Mouse (Mus musculus): ENCODE results near the gene Cbr4.

Gene Cbr4

GRCm38 (mm10) chr8:61488631-61489030 is 1.1 kb downstream of the Cbr4 start:
- no peak for DNase-seq (ENCODE audit: low spot score in 2 of 2)

DNA sequence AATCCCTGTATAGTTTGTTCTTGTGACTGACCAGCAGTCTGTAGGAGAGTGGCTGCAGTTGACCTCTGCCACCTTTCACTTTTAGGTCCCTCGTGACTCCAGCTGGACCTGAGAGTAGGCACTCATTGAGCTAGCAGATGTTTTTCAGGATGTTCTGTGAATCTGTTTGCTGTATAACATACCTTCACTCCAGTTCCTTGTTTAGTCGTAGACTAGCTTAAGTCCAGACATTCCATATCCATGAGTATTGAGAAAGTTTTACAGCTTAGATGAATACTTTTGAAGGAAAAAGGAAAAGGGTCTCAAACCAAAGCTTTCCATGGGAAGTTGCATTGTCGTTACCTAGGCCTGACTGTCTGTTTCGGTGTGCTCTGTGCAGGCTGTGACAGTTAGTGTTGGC is 9.6 kb downstream of the Cbr4 start:
- no peak for DNase-seq (ENCODE audit: low spot score in 2 of 2)

GRCm38 (mm10) chr8:61499035-61499434 is 11.5 kb downstream of the Cbr4 start:
- no peak for DNase-seq (ENCODE audit: low spot score in 2 of 2)

- no peak for DNase-seq (ENCODE audit: low spot score in 2 of 2)
Observed at GRCm38 (mm10) chr8:61500914-61501313, 13.4 kb downstream of the Cbr4 start.

GRCm38 (mm10) chr8:61502277-61502676 is 14.7 kb downstream of the Cbr4 start:
- DNase-seq (ENCODE audit: low spot score in 2 of 2) = no peak

DNA sequence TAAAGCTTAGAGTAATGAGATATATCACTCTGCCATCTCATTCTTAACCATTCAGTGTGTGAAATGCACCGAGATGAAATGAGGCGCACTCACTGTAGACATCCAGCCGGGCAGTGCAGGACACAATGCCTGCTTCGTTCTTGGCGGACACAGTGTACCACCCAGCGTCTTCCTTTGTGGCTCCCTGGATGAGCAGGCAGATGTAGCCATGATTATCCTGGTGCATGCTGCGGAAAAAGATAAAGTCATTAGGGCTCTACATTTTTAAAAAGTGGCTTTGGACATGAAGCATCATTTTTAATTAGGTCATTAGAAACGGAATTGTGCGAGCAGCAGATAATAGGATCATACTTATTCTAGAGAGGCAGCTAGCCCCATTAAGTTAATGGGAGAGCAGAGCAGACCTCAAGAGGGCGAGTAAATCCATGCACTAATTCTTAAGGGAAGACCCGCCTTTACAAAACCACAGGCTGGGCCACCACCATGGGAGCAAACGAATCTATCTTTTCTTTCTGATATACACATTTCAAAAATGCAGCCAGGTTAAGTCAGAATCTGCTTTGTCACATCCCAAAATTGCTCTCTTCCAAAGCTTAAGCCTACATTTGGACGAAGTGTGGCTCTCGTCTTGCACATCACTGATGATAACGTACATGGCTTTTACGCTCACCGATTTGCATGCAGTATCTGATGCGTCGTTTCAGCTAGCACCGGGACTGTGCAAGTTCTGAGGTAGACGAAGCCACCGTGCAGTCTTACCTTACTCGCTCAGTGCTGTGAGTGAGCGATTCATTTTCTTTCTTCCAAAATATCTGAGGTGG is 27.8 kb downstream of the Cbr4 start:
- no peak for DNase-seq (ENCODE audit: low spot score in 2 of 2)

GRCm38 (mm10) chr8:61515931-61516744 is 28.6 kb downstream of the Cbr4 start:
- DNase-seq (ENCODE audit: low spot score in 2 of 2) = peak; percentile 92 to 93

- no peak for DNase-seq (ENCODE audit: low spot score in 2 of 2)
Observed at GRCm38 (mm10) chr8:61516745-61517501, 29.4 kb downstream of the Cbr4 start.

GRCm38 (mm10) chr8:61517502-61518185 is 30.1 kb downstream of the Cbr4 start:
- DNase-seq (ENCODE audit: low spot score in 2 of 2) = no peak

DNA sequence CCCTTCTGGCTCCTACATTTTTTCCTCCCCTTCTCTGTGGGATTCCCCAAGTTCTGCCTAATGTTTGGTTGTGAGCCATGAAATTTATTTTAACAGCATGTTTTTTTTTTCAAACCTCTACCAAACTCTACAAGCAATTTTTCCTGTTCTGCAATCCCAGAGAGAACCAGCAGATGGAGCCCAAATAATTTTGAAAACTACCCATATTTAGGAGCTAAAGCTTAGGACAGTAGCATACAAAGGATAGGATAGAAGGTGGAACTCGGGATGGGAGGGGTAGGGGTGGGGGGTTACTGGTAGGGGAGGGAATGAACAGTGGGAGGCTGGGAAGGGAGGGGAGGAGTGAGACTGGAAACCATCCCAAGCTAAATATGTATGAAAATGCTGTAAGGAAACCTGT is 34.6 kb downstream of the Cbr4 start:
- peak; percentile 59 to 69 for DNase-seq (ENCODE audit: low spot score in 2 of 2)

- peak in 1 of 2 experiments; percentile 39 for DNase-seq (ENCODE audit: low spot score in 2 of 2)
Observed at GRCm38 (mm10) chr8:61527037-61527436, 39.5 kb downstream of the Cbr4 start.

- no peak for DNase-seq (ENCODE audit: low spot score in 2 of 2)
Observed at GRCm38 (mm10) chr8:61528197-61528596, 40.7 kb downstream of the Cbr4 start.

DNA sequence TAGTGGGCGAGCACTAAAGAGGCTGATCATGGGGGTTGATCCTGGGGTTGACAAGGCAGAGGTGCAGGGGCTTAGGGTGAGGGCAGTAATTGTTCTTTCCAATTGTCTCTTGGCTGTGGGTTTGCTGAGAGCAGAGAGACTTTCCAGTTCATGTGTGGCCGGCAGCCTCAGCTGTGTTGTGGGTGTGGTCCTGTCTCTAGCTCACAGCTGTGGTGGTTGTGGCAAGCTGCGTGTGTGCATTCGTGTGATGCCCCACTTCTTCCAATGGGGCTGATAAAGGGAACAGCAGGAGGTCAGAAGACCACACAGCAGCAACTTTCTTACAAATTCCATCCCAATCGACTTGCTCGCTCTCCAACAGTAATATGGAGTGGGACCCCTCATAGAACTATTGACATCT is 41.1 kb downstream of the Cbr4 start:
- DNase-seq (ENCODE audit: low spot score in 2 of 2) = no peak

GRCm38 (mm10) chr8:61531944-61532795 is 44.6 kb downstream of the Cbr4 start:
- no peak for DNase-seq (ENCODE audit: low spot score in 2 of 2)

GRCm38 (mm10) chr8:61532831-61533230 is 45.3 kb downstream of the Cbr4 start:
- no peak for DNase-seq (ENCODE audit: low spot score in 2 of 2)

- DNase-seq (ENCODE audit: low spot score in 2 of 2) = no peak
Observed at GRCm38 (mm10) chr8:61533356-61533926, 45.9 kb downstream of the Cbr4 start.

GRCm38 (mm10) chr8:61535472-61535871 is 47.9 kb downstream of the Cbr4 start:
- DNase-seq (ENCODE audit: low spot score in 2 of 2) = no peak

GRCm38 (mm10) chr8:61537471-61537870 is 49.9 kb downstream of the Cbr4 start:
- DNase-seq (ENCODE audit: low spot score in 2 of 2) = no peak

GRCm38 (mm10) chr8:61539828-61540500 is 52.4 kb downstream of the Cbr4 start:
- DNase-seq (ENCODE audit: low spot score in 2 of 2) = peak; percentile 85 to 90

DNA sequence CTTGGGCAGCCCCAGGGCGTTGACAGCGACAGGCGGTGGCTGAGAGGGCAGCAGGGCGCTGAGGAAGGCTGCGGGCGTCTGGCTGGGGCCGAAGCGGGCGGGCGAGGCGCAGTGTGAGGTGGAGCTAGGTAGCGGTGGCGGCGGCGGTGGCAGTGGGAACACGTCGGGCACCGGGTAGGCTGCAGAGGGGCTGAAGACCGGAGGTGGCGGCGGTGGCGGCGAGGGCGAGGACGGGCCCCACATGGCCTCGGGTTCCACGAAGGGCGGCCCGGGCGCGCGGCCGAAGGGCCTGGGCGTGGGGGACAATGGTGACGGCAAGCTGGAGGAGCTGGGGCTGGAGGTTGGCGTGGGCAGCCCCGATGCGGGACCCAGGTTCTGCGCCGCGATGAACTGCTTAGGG is 62.1 kb downstream of the Cbr4 start:
- DNase-seq (ENCODE audit: low spot score in 2 of 2) = no peak
